Mouse (Mus musculus) heart, postnatal 10 days (tissue): Measurements from ENCODE around the gene Ect2l. TPM values are rescaled to one million over a fixed set of nuclear protein-coding genes. Genes with fewer than 3 reads are reported as not detected.

ENCODE experiments used
- DNase-seq, 2 experiments: peaks; one replicate each; pipeline ENCODE4 v3.0.0; 2021
- intact Hi-C: fragments of 180-260 bp; cut with DNase I; formaldehyde crosslinking; loops from one replicate; pipeline ENCODE4 v1.15.1; 2025
- total RNA-seq, 2 experiments: library from RNA; stranded (reverse); gene quantifications; 2 replicates each; pipeline ENCODE4 v1.2.3; 2021

Gene Ect2l
- total RNA-seq, 2 experiments from 2014 or later, result not detected

DNA sequence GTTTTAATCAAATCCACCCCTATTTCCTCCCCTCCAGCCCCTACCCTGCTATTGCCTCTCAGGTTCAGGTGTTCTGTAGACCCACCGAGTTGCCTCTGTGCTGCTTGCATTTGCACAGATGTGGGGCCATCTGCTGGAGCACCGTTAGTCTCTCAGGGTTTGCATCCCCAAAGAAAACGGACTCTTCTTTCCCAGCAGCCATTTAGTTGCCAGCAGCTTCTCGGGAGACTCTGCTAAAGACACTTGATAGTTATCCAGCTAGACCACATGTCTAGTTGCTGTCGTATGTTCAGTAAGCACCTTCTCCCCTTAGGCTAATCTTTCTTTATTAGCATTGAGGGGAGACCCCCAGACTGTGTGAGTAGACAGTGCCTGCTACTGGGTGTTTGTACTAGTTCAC is 108.5 kb downstream of the Ect2l start:
- DNase-seq, result no peak
- intact Hi-C loops, result loop anchor here (5.0 to 10.0 kb wide), 2 partner anchors 45 to 367 kb away; partner anchors contain the start of gene Reps1

DNA sequence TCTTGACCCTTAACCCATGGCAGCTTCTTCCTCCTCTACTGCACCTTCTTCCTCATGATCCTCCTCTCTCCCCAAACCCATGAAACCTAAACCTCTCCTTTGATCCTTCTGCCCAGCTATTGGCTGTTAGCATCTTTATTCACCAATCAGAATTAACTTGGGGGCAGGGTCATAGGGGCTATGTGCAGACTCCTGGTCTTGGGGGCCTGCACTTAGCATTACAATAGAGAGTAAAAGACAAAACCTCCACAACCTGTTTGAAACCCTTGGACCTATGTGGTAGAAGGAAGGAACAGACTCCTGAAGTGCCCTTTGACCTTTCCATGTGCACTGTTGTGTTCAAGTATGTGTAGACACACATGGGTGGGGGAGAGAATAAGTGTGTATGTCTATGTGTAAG is 120.0 kb downstream of the Ect2l start:
- intact Hi-C loops, result no loop called here
- DNase-seq, result no peak

DNA sequence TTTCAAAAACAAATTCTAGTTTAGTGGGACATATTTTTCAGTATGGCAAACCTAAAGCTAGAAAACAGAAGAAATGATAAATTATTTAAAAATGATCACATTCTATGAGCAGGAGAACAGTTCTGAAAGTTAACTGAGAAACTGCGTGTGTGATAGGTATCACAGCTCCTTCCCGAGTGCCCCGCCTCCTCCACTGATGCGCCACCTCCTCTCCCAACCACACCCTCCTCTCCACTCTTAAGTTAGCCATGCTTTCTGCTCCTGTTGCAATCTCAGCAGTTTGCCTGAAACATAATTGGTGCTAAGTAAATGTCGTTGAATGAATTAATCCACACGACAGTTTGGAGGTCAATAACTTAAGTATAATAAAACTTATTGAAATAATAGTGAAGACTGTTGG is 127.9 kb downstream of the Ect2l start:
- DNase-seq, result no peak
- intact Hi-C loops, result no loop called here

DNA sequence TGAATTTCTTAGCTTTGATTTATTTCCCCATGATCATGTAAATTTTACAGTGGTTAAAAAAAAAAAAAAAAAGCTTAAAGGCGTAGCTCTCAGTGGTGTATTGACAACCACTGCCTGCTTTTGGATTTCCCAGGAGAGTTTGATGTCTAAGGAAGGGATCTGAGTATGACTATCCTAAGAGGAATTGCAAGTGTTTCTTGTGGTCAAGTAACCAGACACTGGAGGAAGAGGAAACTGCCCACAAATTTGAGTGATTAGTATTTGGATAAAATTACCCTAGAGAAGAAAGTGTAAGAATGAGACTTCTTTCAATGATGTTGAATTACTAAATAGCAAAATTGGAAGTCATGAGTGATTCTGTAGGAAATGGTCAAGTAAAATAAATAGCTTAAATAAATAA is 129.2 kb downstream of the Ect2l start:
- intact Hi-C loops, result no loop called here
- no peak for DNase-seq

Other genes starting within 250 kb of the Ect2l start
- 10 to 100 TPM; 87.8 to 96.2 TPM for gene Abracl, start 187.6 kb downstream of the Ect2l start, total RNA-seq
- 10 to 100 TPM; 40.2 to 41.6 TPM for gene Reps1, start 155.0 kb downstream of the Ect2l start, total RNA-seq
- gene Ccdc28a, start 24.1 kb upstream of the Ect2l start, total RNA-seq, result 1 to 10 TPM; 6.4 to 6.7 TPM
- gene Nhsl1, start 108.1 kb upstream of the Ect2l start, total RNA-seq, result 10 to 100 TPM; 22.1 to 29.6 TPM